Mouse (Mus musculus): Measurements from ENCODE around the gene Olfr484. TPM values are rescaled to one million over a fixed set of nuclear protein-coding genes. Genes with fewer than 3 reads are reported as not detected.

Olfr484 gene
- not detected in 2 replicates for polyA plus RNA-seq (2012; rRNA removed; ENCODE audit: low replicate concordance)

DNA sequence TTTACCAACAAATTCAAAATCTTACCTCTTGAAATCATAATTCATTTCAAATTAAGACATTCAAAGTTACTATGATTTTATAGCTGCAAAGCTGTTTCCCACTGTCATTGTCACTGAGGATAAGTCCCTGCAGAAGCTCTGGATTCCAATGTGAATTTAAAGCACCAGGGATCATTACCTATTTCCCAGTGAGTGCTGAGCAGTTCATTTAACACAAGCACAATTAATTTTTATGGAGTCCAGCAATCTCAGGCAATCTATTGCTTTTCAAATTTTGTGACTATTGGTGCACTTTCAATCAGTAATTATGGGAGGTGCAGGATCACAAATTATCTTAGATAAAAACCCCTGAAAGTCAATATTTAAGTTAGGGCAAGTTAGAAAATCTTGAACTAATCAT lies at the start of gene Olfr484:
Gene Olfr484, minus strand, starts transcription at position 101 of the 400 bp plus-strand sequence.

DNA sequence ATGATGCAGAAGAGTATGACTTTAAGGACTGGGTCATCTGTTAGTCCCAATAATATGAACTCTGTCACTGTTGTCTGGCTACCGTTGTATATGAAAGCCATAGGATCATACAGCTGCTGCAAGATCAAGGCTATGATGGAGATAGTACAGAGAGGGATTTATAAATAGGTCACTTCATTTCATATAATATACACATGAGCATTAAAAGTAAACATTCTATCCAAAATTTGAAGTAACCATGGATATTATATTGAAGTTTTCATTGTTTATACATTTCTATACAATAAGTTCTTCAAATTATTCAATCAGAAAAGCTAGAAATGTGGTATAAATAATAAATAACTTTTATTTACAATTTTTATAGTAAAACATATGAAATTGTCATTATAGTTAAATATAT lies 45.4 kb upstream of the Olfr484 start, which contains the start of gene Olfr486:
Gene Olfr486, minus strand, starts transcription at position 101 of the 400 bp plus-strand sequence.

DNA sequence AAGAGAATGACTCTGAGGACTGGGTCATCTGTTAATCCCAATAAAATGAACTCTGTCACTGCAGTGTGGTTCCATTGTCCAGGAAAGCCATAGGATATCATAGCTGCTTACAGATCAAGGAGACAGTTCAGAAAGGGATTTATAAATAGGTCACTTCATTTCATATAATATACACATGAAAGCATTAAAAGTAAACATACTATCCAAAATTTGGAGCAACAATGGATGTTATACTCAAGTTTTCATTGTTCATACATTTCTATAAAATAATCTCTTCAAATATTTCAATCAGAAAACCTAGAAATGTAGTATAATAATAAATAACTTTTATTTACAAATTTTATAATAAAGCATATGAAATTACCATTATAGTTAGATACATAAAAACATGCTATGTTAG lies 32.5 kb upstream of the Olfr484 start, which contains the start of gene Olfr485:
Gene Olfr485, minus strand, starts transcription at position 101 of the 400 bp plus-strand sequence.

DNA sequence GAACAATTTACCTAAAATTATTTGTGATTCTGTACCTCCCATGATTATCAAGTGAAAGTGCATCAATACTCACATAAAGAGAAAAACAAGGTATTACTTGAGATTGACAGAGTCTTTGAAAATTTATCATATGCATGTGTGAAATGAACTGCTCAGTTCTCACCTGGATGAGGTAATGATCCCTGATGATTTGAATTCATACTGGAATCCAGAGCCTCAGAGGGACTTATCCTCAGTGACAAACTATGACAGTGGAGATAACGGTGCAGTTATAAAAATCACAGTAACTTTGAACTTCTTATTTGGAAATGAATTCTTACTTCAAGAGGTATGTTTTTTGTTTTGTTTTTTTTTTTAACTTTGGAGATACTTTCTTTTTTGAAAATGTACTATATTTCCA lies 26.7 kb downstream of the Olfr484 start, which contains the start of gene Olfr483:
Gene Olfr483, plus strand, starts transcription at position 301 of the 400 bp plus-strand sequence.

DNA sequence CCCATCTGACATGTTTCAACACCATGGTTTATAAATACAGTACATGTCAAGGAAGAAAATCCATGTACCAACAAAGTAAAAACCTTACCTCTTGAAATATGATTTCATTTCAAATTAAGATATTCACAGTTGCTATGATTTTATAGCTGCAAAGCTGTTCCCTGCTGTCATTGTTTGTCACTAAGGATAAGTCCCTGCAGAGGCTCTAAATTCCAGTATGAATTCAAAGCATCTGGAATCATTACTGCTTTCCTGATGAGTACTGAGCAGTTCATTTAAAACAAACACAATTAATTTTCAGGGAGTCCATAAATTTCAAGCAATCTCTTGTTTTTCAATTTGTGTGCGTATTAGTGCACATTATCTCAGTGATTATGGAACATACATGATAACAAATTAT lies 29.8 kb downstream of the Olfr484 start, which contains the start of gene Olfr482:
Gene Olfr482, minus strand, starts transcription at position 101 of the 400 bp plus-strand sequence.

DNA sequence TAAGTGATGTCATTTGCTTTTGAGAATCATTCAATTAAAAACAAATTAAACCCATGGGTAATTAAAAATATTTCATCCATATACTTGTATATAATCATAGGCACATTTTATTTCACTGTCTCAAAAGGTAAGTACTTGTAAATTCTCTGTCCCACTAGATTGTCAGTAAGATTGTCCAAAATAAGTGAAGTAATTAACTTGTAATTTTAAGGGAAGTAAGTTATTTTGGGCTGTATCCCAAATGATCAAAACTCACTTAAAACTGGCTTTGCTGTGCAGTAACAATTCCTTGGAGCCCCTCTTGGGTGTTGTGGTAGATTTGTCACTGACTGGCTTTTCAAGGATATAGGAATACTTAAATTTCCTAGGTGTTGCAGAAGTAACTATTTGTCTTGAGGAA lies 47.7 kb downstream of the Olfr484 start, which contains the start of gene Olfr481:
Gene Olfr481, plus strand, starts transcription at position 301 of the 400 bp plus-strand sequence.

Other genes starting within 250 kb of the Olfr484 start
- not detected in 2 replicates for gene Olfr472, start 229.5 kb downstream of the Olfr484 start, polyA plus RNA-seq (2012; rRNA removed; ENCODE audit: low replicate concordance)
- not detected in 2 replicates for gene Olfr473, start 197.0 kb downstream of the Olfr484 start, polyA plus RNA-seq (2012; rRNA removed; ENCODE audit: low replicate concordance)
- not detected in 2 replicates for gene Olfr474, start 172.8 kb downstream of the Olfr484 start, polyA plus RNA-seq (2012; rRNA removed; ENCODE audit: low replicate concordance)
- not detected in 2 replicates for gene Olfr476, start 162.6 kb downstream of the Olfr484 start, polyA plus RNA-seq (2012; rRNA removed; ENCODE audit: low replicate concordance)
- gene Olfr477, start 140.8 kb downstream of the Olfr484 start, polyA plus RNA-seq (2012; rRNA removed; ENCODE audit: low replicate concordance), result not detected in 2 replicates
- not detected in 2 replicates for gene Olfr478, start 93.5 kb downstream of the Olfr484 start, polyA plus RNA-seq (2012; rRNA removed; ENCODE audit: low replicate concordance)
- gene Olfr479, start 76.8 kb downstream of the Olfr484 start, polyA plus RNA-seq (2012; rRNA removed; ENCODE audit: low replicate concordance), result not detected in 2 replicates
- not detected in 2 replicates for gene Olfr480, start 60.1 kb downstream of the Olfr484 start, polyA plus RNA-seq (2012; rRNA removed; ENCODE audit: low replicate concordance)
- gene Olfr481, start 47.6 kb downstream of the Olfr484 start, polyA plus RNA-seq (2012; rRNA removed; ENCODE audit: low replicate concordance), result not detected in 2 replicates
- not detected in 2 replicates for gene Olfr482, start 29.9 kb downstream of the Olfr484 start, polyA plus RNA-seq (2012; rRNA removed; ENCODE audit: low replicate concordance)
- not detected in 2 replicates for gene Olfr483, start 26.6 kb downstream of the Olfr484 start, polyA plus RNA-seq (2012; rRNA removed; ENCODE audit: low replicate concordance)
- not detected in 2 replicates for gene Olfr485, start 32.4 kb upstream of the Olfr484 start, polyA plus RNA-seq (2012; rRNA removed; ENCODE audit: low replicate concordance)
- gene Olfr486, start 45.3 kb upstream of the Olfr484 start, polyA plus RNA-seq (2012; rRNA removed; ENCODE audit: low replicate concordance), result not detected in 2 replicates
- gene Olfr487, start 87.2 kb upstream of the Olfr484 start, polyA plus RNA-seq (2012; rRNA removed; ENCODE audit: low replicate concordance), result not detected in 2 replicates
- not detected in 2 replicates for gene Olfr488, start 130.9 kb upstream of the Olfr484 start, polyA plus RNA-seq (2012; rRNA removed; ENCODE audit: low replicate concordance)
- gene Olfr490, start 161.5 kb upstream of the Olfr484 start, polyA plus RNA-seq (2012; rRNA removed; ENCODE audit: low replicate concordance), result not detected in 2 replicates
- gene Olfr491, start 186.0 kb upstream of the Olfr484 start, polyA plus RNA-seq (2012; rRNA removed; ENCODE audit: low replicate concordance), result not detected in 2 replicates
- gene Olfr492, start 196.2 kb upstream of the Olfr484 start, polyA plus RNA-seq (2012; rRNA removed; ENCODE audit: low replicate concordance), result not detected in 2 replicates
- not detected in 2 replicates for gene Olfr493, start 219.5 kb upstream of the Olfr484 start, polyA plus RNA-seq (2012; rRNA removed; ENCODE audit: low replicate concordance)
- gene Olfr494, start 237.9 kb upstream of the Olfr484 start, polyA plus RNA-seq (2012; rRNA removed; ENCODE audit: low replicate concordance), result not detected in 2 replicates